Mouse (Mus musculus) urinary bladder, postnatal 14 days (tissue): ENCODE data around the gene Kcnf1.
A peak's percentile ranks its signal among the peaks of the same experiment; 100 is the strongest.

Experiments used
- DNase-seq: peaks from one replicate; pipeline ENCODE4 v3.0.0; 2021; ENCODE audit warnings: low spot score

The Kcnf1 gene

GRCm38 (mm10) chr12:17159549-17159948 lies 17.1 kb downstream of the Kcnf1 start:
- DNase-seq, result no peak

DNA sequence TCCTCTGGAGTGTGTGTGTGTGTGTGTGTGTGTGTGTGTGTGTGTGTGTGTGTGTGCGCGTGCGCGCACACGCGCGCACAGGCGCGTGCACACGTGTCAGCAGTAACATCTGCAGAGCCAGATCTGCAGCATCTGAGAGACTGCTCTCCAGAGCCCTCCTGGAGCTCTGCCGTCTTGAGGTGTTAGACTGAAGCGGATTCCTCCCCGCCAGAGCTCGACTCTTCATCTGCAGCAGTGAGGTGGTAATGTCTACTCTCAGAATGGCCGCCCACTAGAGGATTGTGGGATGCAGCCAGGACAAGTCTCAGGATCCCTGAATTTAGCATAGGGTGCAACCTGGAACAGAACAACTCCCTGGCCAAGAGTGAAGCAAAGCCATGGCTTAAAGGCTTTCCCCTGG lies 19.1 kb downstream of the Kcnf1 start:
- DNase-seq, result no peak

- no peak for DNase-seq
Measured at GRCm38 (mm10) chr12:17155781-17156180, 20.9 kb downstream of the Kcnf1 start.

DNA sequence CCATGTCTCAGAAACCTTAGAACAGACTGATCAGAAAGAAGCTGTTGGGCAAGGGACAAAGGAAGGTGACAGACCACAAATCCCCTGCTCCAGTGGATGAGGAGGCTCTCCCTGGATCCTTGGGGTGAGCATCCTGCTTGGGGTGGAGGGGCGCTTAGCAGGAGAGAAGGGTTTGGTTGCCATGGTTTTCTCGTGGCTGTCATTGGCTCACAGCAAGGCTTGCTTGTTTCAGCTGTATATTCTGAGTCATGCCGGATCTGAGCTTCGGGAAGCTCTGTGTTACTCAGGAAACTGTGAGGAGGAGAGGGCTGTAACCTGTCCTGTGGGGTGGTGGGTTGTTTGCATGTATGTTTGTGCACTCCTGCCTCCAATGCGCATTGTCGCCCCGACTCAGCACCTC lies 23.8 kb downstream of the Kcnf1 start:
- DNase-seq, result no peak

GRCm38 (mm10) chr12:17148920-17149319 lies 27.8 kb downstream of the Kcnf1 start:
- DNase-seq, result no peak

DNA sequence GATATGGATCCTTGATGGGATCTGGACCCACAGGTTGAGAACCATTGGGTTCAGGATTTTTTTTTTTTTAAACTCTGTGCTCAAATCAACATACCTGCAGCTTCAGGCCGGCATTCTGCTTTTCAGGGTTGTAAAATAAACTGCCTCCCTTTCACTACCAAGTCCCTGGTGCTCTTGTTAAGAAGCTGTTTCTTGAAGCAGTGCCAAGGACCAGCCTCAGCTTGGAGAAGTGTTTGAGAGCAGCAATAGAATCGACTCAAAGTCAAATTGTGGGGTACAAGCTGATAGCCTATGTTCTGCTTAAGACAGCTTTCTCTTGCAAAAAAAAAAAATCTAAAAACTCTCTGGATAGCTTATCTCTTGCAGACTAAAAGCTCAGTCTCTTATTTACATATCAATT lies 34.9 kb downstream of the Kcnf1 start:
- DNase-seq, result no peak

- no peak for DNase-seq
Measured at GRCm38 (mm10) chr12:17140436-17140835, 36.3 kb downstream of the Kcnf1 start.

- no peak for DNase-seq
Measured at GRCm38 (mm10) chr12:17134546-17135096, 42.1 kb downstream of the Kcnf1 start.

- no peak for DNase-seq
Measured at GRCm38 (mm10) chr12:17132243-17132642, 44.4 kb downstream of the Kcnf1 start.

DNA sequence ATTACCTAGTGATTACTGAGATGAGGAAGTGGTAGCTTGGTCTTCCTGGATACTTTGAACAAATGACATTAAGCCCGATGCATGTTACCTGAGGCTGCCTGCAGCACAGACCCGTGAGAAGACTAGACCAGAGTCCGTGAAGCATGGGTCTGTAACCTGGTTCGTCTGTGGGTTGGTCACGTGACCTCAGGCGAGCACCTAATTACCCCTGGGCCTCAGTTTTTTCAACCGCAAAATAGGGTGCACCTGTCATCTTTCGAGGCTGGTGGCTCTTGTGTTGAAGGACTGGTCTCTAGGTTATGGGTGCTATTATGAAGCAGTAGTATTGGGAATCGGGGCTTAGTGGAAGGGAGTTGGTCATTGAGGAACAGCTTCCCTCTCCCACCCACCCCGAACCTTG lies 45.1 kb downstream of the Kcnf1 start:
- no peak for DNase-seq

GRCm38 (mm10) chr12:17122881-17123280 lies 53.8 kb downstream of the Kcnf1 start:
- DNase-seq, result peak; percentile 8
